Mouse (Mus musculus): Measurements from ENCODE around the gene Scamp1. TPM values are rescaled to one million over a fixed set of nuclear protein-coding genes. Genes with fewer than 3 reads are reported as not detected.

The Scamp1 gene
- polyA plus RNA-seq, 1 experiment: 5.3 TPM

DNA sequence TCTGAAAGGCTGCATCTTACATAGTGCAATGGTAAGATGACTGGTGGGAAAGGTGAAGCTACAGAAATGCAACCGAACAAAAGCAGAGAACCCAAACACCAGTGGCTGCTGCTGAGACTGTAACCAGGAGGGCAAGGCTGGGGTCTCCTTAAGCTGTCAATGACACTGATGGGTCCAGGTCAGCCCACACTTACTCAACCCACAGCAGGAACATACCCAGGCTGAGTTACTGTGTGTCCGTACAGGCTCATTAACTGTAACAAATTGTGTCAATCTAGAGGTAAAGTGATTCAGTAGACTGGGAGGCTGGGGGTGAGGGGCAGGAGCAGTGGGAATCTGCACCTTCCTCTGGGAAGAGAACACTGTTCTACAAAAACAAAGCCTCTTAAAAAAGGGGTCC is 42.8 kb downstream of the Scamp1 start:
- no peak for TF ChIP-seq CTCF (IDR thresholded peaks at IDR 0.05; ENCODE audit: control insufficient read depth, insufficient read depth, insufficient read length)
- TF ChIP-seq USF1 (IDR thresholded peaks at IDR 0.05; ENCODE audit: low read depth): no peak
- no peak for TF ChIP-seq MAX (IDR thresholded peaks at IDR 0.05)
- TF ChIP-seq MYOD1 (IDR thresholded peaks at IDR 0.05; ENCODE audit: control insufficient read depth, insufficient read length, low read depth): no peak
- TF ChIP-seq MYOG (IDR thresholded peaks at IDR 0.05; ENCODE audit: control insufficient read depth, extremely low read depth, insufficient read length): no peak
- no peak for TF ChIP-seq FOSL1 (IDR thresholded peaks at IDR 0.05; ENCODE audit: insufficient read depth, low read length, poor library complexity, severe bottlenecking)
- no peak for TF ChIP-seq CEBPB (IDR thresholded peaks at IDR 0.05; ENCODE audit: low read depth)
- H3K79me3 ChIP-seq (ENCODE audit: low read depth): no peaks in the 10 kb centered on the region
- no peak overlapping the region for H3K4me3 ChIP-seq (ENCODE audit: insufficient read depth, poor library complexity, severe bottlenecking)
- H3ac ChIP-seq (ENCODE audit: control insufficient read depth, insufficient read length, low read depth): no peak overlapping the region
- H3K27me3 ChIP-seq (ENCODE audit: control insufficient read depth, insufficient read depth, insufficient read length): no peaks in the 10 kb centered on the region
- no peaks in the 10 kb centered on the region for H3K79me2 ChIP-seq (ENCODE audit: control insufficient read depth, insufficient read depth)
- H3K36me3 ChIP-seq (ENCODE audit: control insufficient read depth, insufficient read depth): no peaks in the 10 kb centered on the region

DNA sequence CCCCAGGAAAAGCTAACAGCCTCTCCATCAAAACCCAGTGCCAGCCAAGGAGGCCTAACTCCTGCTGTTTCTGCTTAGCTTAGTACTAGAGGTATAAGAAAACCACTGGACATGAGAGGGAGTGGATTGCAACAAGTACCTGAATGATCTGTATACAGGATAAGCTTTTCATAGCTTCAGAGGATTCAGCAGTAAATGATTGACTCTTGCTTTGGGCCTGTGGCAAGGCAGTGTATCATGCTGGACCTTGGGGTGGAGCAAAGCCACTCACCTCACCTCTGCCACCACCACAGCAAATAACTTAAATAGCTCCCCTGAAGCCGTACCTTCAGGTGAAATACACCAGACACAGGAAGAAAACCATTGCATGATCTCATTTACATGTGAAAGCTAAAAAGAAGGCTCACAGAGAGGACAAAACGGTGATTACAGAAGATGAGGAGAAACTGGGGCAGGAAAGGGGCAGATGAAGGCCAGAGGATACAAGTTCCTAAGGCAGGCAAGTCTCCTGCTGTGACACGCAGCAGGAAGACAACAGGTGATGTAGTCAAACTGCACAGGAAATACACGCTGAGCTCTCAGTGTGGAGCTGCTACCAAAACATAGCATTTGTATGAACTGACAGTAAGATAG is 43.6 kb downstream of the Scamp1 start:
- no peak overlapping the region for H3ac ChIP-seq (ENCODE audit: control insufficient read depth, insufficient read length, low read depth)
- H3K4me3 ChIP-seq (ENCODE audit: insufficient read depth, poor library complexity, severe bottlenecking): no peak overlapping the region
- no peaks in the 10 kb centered on the region for H3K79me3 ChIP-seq (ENCODE audit: low read depth)
- H3K36me3 ChIP-seq (ENCODE audit: control insufficient read depth, insufficient read depth): no peaks in the 10 kb centered on the region
- TF ChIP-seq CTCF (IDR thresholded peaks at IDR 0.05; ENCODE audit: control insufficient read depth, insufficient read depth, insufficient read length) (no peak), USF1 (IDR thresholded peaks at IDR 0.05; ENCODE audit: low read depth) (no peak), CEBPB (IDR thresholded peaks at IDR 0.05; ENCODE audit: low read depth) (no peak), MYOG (IDR thresholded peaks at IDR 0.05; ENCODE audit: control insufficient read depth, extremely low read depth, insufficient read length) (no peak)
- no peaks in the 10 kb centered on the region for H3K27me3 ChIP-seq (ENCODE audit: control insufficient read depth, insufficient read depth, insufficient read length)
- no peaks in the 10 kb centered on the region for H3K79me2 ChIP-seq (ENCODE audit: control insufficient read depth, insufficient read depth)

DNA sequence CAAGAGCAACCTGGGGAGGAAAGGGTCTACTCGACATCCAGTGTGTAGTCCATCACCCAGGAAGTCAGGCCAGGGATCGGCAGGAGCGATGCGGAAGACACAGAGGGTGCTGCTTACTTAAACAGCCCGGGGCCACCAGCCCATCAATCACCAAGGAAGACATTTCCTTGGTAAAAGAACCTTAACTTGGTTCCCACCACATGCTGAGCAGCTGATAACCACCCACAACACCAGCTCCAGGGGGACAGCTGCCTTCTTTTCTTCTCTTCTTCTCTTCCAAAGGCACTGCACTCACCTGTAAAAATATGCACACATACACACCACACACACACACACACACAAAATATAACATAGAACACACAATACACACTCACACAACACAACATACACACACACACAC is 44.8 kb downstream of the Scamp1 start:
- Histone ChIP-seq H3K79me3 (ENCODE audit: low read depth) (no peaks in the 10 kb centered on the region), H3K4me3 (ENCODE audit: insufficient read depth, poor library complexity, severe bottlenecking) (no peak overlapping the region), H3K36me3 (ENCODE audit: control insufficient read depth, insufficient read depth) (no peaks in the 10 kb centered on the region), H3K79me2 (ENCODE audit: control insufficient read depth, insufficient read depth) (no peaks in the 10 kb centered on the region), H3ac (ENCODE audit: control insufficient read depth, insufficient read length, low read depth) (no peak overlapping the region), H3K27me3 (ENCODE audit: control insufficient read depth, insufficient read depth, insufficient read length) (no peaks in the 10 kb centered on the region)
- TF ChIP-seq USF1 (IDR thresholded peaks at IDR 0.05; ENCODE audit: low read depth) (no peak), CTCF (IDR thresholded peaks at IDR 0.05; ENCODE audit: control insufficient read depth, insufficient read depth, insufficient read length) (no peak), MYOD1 (IDR thresholded peaks at IDR 0.05; ENCODE audit: control insufficient read depth, insufficient read length, low read depth) (no peak), MYOG (IDR thresholded peaks at IDR 0.05; ENCODE audit: control insufficient read depth, extremely low read depth, insufficient read length) (no peak), FOSL1 (IDR thresholded peaks at IDR 0.05; ENCODE audit: insufficient read depth, low read length, poor library complexity, severe bottlenecking) (no peak), MAX (IDR thresholded peaks at IDR 0.05) (no peak), CEBPB (IDR thresholded peaks at IDR 0.05; ENCODE audit: low read depth) (no peak)

DNA sequence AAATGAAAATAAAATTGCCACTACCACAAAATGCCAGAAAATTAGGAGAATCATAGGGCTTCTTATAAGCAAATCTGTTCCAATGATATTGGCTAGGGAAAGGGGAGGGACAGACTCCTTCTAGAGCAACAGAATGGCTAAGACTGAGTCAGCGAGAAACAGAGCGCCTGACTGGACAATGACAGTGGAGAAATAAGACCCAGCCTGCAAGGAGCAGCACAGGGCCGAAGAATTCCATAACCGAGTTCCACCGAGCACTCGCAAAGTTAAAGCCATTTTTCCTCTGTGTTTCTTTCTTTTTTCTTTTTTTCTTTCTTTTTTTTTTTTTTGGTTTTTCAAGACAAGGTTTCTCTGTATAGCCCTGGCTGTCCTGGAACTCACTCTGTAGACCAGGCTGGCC is 45.5 kb downstream of the Scamp1 start:
- Histone ChIP-seq H3K27me3 (ENCODE audit: control insufficient read depth, insufficient read depth, insufficient read length) (no peaks in the 10 kb centered on the region), H3K36me3 (ENCODE audit: control insufficient read depth, insufficient read depth) (no peaks in the 10 kb centered on the region), H3K79me2 (ENCODE audit: control insufficient read depth, insufficient read depth) (no peaks in the 10 kb centered on the region), H3K4me3 (ENCODE audit: insufficient read depth, poor library complexity, severe bottlenecking) (no peak overlapping the region), H3ac (ENCODE audit: control insufficient read depth, insufficient read length, low read depth) (no peak overlapping the region), H3K79me3 (ENCODE audit: low read depth) (no peaks in the 10 kb centered on the region)
- TF ChIP-seq MYOG (IDR thresholded peaks at IDR 0.05; ENCODE audit: control insufficient read depth, extremely low read depth, insufficient read length) (no peak), CEBPB (IDR thresholded peaks at IDR 0.05; ENCODE audit: low read depth) (no peak), FOSL1 (IDR thresholded peaks at IDR 0.05; ENCODE audit: insufficient read depth, low read length, poor library complexity, severe bottlenecking) (no peak), MAX (IDR thresholded peaks at IDR 0.05) (no peak), USF1 (IDR thresholded peaks at IDR 0.05; ENCODE audit: low read depth) (no peak)

DNA sequence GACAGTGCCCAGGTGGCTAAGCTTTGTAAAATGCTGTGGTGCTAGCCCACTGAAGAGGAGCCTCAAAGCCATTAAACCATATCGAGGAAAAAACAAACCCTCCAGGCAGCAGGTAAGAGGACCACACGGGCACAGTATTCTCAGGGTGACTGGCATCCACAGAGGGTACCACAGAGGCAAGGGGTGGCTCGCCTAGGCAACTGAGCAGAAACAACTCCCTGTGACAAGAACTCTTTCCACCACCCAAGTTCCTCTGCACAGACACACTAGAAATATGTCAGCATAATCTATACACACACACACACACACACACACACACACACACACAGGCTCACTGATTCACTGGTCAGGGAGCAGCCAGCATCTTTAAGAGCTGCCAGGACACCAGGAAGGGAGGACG is 46.2 kb downstream of the Scamp1 start:
- H3K79me2 ChIP-seq (ENCODE audit: control insufficient read depth, insufficient read depth): no peaks in the 10 kb centered on the region
- H3ac ChIP-seq (ENCODE audit: control insufficient read depth, insufficient read length, low read depth): no peak overlapping the region
- no peak overlapping the region for H3K4me3 ChIP-seq (ENCODE audit: insufficient read depth, poor library complexity, severe bottlenecking)
- no peaks in the 10 kb centered on the region for H3K27me3 ChIP-seq (ENCODE audit: control insufficient read depth, insufficient read depth, insufficient read length)
- TF ChIP-seq CTCF (IDR thresholded peaks at IDR 0.05; ENCODE audit: control insufficient read depth, insufficient read depth, insufficient read length) (no peak), MAX (IDR thresholded peaks at IDR 0.05) (no peak), USF1 (IDR thresholded peaks at IDR 0.05; ENCODE audit: low read depth) (no peak), CEBPB (IDR thresholded peaks at IDR 0.05; ENCODE audit: low read depth) (no peak), MYOG (IDR thresholded peaks at IDR 0.05; ENCODE audit: control insufficient read depth, extremely low read depth, insufficient read length) (no peak), MYOD1 (IDR thresholded peaks at IDR 0.05; ENCODE audit: control insufficient read depth, insufficient read length, low read depth) (no peak)
- no peaks in the 10 kb centered on the region for H3K79me3 ChIP-seq (ENCODE audit: low read depth)
- H3K36me3 ChIP-seq (ENCODE audit: control insufficient read depth, insufficient read depth): no peaks in the 10 kb centered on the region

DNA sequence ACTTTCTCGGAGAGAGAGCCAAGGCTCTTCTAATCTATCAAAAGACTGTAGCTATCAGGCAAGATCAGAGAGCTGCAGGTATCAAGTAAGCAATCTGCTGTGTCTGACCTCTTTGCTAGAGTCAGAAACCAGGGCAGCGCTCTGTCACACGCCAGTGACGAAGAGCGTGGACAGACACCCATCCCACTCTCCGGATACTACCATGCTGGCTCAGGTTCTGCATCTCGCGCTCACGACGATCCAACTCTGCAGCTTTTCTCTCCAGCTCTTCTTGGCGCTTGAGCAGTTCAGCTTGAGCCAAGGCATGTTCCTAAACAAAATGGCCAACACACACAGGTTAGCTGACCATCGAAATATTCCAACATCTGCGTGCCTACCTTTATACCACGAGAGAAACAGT is 53.8 kb downstream of the Scamp1 start:
- Histone ChIP-seq H3ac (ENCODE audit: control insufficient read depth, insufficient read length, low read depth) (no peak overlapping the region), H3K79me3 (ENCODE audit: low read depth) (no peaks in the 10 kb centered on the region), H3K4me3 (ENCODE audit: insufficient read depth, poor library complexity, severe bottlenecking) (no peak overlapping the region), H3K79me2 (ENCODE audit: control insufficient read depth, insufficient read depth) (no peaks in the 10 kb centered on the region), H3K27me3 (ENCODE audit: control insufficient read depth, insufficient read depth, insufficient read length) (no peaks in the 10 kb centered on the region), H3K36me3 (ENCODE audit: control insufficient read depth, insufficient read depth) (peaks cover 3% of the 10 kb centered on the region)
- TF ChIP-seq MYOD1 (IDR thresholded peaks at IDR 0.05; ENCODE audit: control insufficient read depth, insufficient read length, low read depth) (no peak), USF1 (IDR thresholded peaks at IDR 0.05; ENCODE audit: low read depth) (no peak), MAX (IDR thresholded peaks at IDR 0.05) (no peak), CTCF (IDR thresholded peaks at IDR 0.05; ENCODE audit: control insufficient read depth, insufficient read depth, insufficient read length) (no peak), FOSL1 (IDR thresholded peaks at IDR 0.05; ENCODE audit: insufficient read depth, low read length, poor library complexity, severe bottlenecking) (no peak), CEBPB (IDR thresholded peaks at IDR 0.05; ENCODE audit: low read depth) (no peak), MYOG (IDR thresholded peaks at IDR 0.05; ENCODE audit: control insufficient read depth, extremely low read depth, insufficient read length) (no peak)

All from C2C12 (cell line).